Mouse (Mus musculus) adrenal gland (tissue): Measurements from ENCODE around the gene Ethe1.

Experiments used
- intact Hi-C: fragments of 180-260 bp; cut with DNase I; formaldehyde crosslinking; loops from one replicate; pipeline ENCODE4 v1.15.1; 2025

Gene Ethe1

DNA sequence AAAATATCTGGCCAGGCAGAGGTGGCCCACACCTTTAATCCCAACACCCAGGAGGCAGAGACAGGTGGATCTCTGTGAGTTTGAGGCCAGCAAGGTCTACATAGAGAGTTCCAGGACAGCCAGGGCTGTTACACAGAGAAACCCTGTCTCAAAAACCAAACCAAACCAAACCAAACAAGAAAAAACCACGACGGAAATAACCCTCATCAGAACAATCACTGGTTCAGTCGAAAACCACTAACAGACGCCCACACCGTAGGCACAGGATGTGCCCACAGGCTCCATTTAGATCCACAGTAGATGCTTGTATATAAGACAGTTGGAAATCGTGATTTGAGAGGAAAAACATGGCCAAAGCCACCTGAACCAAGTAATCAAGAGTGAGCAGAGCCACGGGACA is 57.7 kb downstream of the Ethe1 start:
- intact Hi-C loops = no loop called here

GRCm38 (mm10) chr7:24646486-24646885 is 59.1 kb downstream of the Ethe1 start:
- intact Hi-C loops = no loop called here

- intact Hi-C loops = loop anchor here (2.0 kb wide), 1 partner anchor 53 kb away; no protein-coding TSS in a partner anchor
Observed at GRCm38 (mm10) chr7:24653681-24654080, 66.3 kb downstream of the Ethe1 start.
